Mouse (Mus musculus) liver, embryonic 14.5 days (tissue): ENCODE results near the gene Abcb11.

ENCODE experiments used
- CTCF ChIP-seq: IDR thresholded peaks from 2 replicates; pipeline ENCODE4 v1.5.1; 2016; ENCODE audit warnings: antibody characterized with exemption, low read depth, control low read depth
- EP300 ChIP-seq: IDR thresholded peaks from 2 replicates; pipeline ENCODE4 v1.6.1; 2016; ENCODE audit warnings: antibody characterized with exemption, low read depth

DNA sequence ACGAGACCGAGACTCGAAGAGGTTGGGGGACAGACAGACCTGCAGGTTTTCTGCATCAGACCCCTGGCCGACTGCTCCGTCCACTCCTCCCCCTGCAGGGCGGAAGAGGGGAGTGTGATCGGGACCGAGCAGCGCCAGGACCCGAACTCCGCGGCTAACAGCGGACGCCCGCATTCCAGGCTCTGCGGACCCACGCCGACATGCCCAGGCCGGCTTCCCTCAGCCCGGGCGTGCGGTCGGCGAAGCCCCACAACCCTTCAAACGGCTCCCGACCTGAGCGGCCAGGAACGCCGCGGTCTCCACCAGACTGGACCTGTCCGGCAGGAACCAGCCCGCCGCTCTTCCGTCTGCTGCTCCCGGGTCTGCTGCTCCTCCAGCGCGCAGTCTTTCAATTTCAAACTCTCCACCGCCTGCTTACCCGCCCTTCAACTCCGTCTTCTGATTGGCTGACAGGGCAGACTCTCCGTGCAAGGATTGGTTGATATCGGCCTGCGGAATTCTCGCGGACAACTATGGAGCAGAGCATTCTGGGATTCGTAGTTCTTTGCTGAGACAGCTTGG, 136.5 kb downstream of the Abcb11 start, which contains the start of gene Spc25:
- TF ChIP-seq CTCF (peak; percentile 52), EP300 (no peak)
